8 mouse cellular contexts compared by ENCODE assay signal in the genomic region with DNA sequence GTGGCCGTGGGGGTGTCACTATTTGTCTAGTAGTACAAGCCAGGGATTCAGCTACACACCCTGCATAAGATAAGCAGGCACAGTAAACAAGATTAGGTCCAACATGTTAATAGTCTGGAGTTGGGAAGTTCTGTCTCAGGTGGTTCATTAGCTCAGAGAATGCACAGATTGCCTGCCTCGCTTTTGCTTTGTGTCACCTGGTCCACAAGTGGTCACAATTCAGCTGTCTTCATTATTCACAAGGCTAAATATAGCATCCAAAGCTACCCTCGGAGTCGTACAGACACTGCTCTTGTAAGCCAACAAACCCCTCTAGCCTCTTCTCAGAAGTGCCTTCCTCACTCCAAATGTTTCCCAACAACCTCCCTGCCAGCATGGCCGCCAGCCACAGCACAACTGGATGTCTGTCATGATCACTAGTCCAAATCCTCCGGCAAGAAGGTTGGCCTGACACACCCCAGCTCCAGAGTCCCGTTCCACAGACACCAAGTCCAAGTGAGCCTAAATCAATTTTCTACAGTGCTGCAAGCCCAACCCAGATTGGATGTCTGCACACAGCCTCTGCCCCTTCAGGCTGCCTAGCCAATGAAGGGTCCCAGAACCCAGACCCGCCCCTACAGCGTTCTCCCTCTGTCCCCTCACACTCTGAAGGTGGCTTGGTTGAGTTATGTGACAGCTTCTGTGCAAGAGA. TPM values are rescaled to one million over a fixed set of nuclear protein-coding genes. Genes with fewer than 3 reads are reported as not detected.
A peak's percentile ranks its signal among the peaks of the same experiment; 100 is the strongest.
DNase-seq lines count a peak whose midpoint lies in the region; ATAC-seq and TF ChIP-seq lines count a peak whose summit lies in the region.

No protein-coding gene starts in this region.

- peak; percentile 38 for TF ChIP-seq EP300 in heart, adult 2 months (IDR thresholded peaks at IDR 0.05; ENCODE audit: insufficient read depth, low read depth, low read length)

- DNase-seq in spleen, adult 2 months (ENCODE audit: low read depth in 1 of 2, low spot score in 2 of 2) = peak in 1 of 2 experiments; percentile 38
- DNase-seq in spleen, adult 12 weeks (ENCODE audit: low spot score) = no peak
- DNase-seq in embryo, embryonic 10 days (ENCODE audit: low spot score) = peak; percentile 58
- peak; percentile 59 to 78 for DNase-seq in heart, adult 2 months
- peak; percentile 87 for DNase-seq in kidney, adult 11 months
- DNase-seq in natural killer cell, adult 2 months (ENCODE audit: low spot score in 2 of 2) = peak; percentile 21 to 51
- DNase-seq in thymus, postnatal 10 days (ENCODE audit: low spot score in 2 of 2) = peak; percentile 30 to 44

- no peaks in the 10 kb centered on the region for H3K9me3 ChIP-seq in liver, embryonic 16.5 days (replicated peaks; ENCODE audit: control insufficient read depth, low read length)

- H3K79me2 ChIP-seq in heart, adult 2 months (replicated peaks; ENCODE audit: control insufficient read depth, insufficient read depth, low read length) = no peaks in the 10 kb centered on the region

- peak overlapping the region; percentile 84 for H3K4me3 ChIP-seq in spleen, adult 2 months (ENCODE audit: extremely low read depth, insufficient read depth, insufficient read length)
- peak overlapping the region; percentile 85 for H3K4me3 ChIP-seq in heart, adult 2 months
- peak overlapping the region; percentile 76 for H3K4me3 ChIP-seq in liver, embryonic 16.5 days (ENCODE audit: low read depth, low read length)

- intact Hi-C loops in heart, adult 2 months (cut with DNase I) = loop anchor here (2.0 kb wide), 1 partner anchor 20 kb away; no protein-coding TSS in a partner anchor

- H3K4me1 ChIP-seq in spleen, adult 2 months (ENCODE audit: control insufficient read depth, insufficient read depth, insufficient read length) = peaks cover 23% of the 10 kb centered on the region; the same call in 1 of the 2 replicates
- no peaks in the 10 kb centered on the region; the same call in 1 of the 2 replicates for H3K4me1 ChIP-seq in heart, adult 2 months (ENCODE audit: control insufficient read depth, insufficient read depth, low read length)
- peaks cover 19% of the 10 kb centered on the region for H3K4me1 ChIP-seq in liver, embryonic 16.5 days (ENCODE audit: control insufficient read depth, low read depth, low read length)

- no peak for TF ChIP-seq POLR2A in spleen, adult 2 months (IDR thresholded peaks at IDR 0.05; ENCODE audit: low read depth, low read length)
- TF ChIP-seq POLR2A in heart, adult 2 months (IDR thresholded peaks at IDR 0.05; ENCODE audit: insufficient read depth, low read depth, low read length) = peak; percentile 53; the same call in 1 of the 2 replicates

- no peaks in the 10 kb centered on the region for H3K36me3 ChIP-seq in spleen, adult 2 months (ENCODE audit: control insufficient read depth, insufficient read depth, low read length)
- no peaks in the 10 kb centered on the region for H3K36me3 ChIP-seq in heart, adult 2 months (ENCODE audit: control insufficient read depth, insufficient read depth, low read length)
- H3K36me3 ChIP-seq in liver, embryonic 16.5 days (ENCODE audit: control insufficient read depth, insufficient read depth) = no peaks in the 10 kb centered on the region

- no peaks in the 10 kb centered on the region for H3K27me3 ChIP-seq in spleen, adult 2 months (ENCODE audit: control insufficient read depth, insufficient read depth, low read length)
- H3K27me3 ChIP-seq in heart, adult 2 months (ENCODE audit: control insufficient read depth, insufficient read depth, low read length) = no peaks in the 10 kb centered on the region
- no peaks in the 10 kb centered on the region for H3K27me3 ChIP-seq in liver, embryonic 16.5 days (ENCODE audit: control insufficient read depth, insufficient read depth, low read depth, low read length)

- 22% methylated on average over 9 of the region's 9 CpGs for WGBS in spleen, adult 2 months
- 16% methylated on average over 9 of the region's 9 CpGs for WGBS in heart, adult 2 months
- 19% methylated on average over 9 of the region's 9 CpGs for WGBS in liver, embryonic 16.5 days (ENCODE audit: insufficient replicate concordance)

- peak; percentile 40 for ATAC-seq in liver, embryonic 16.5 days (ENCODE audit: low read depth)

- no peak for TF ChIP-seq CTCF in spleen, adult 2 months (IDR thresholded peaks at IDR 0.05; ENCODE audit: extremely low read depth, insufficient read depth, insufficient read length, insufficient replicate concordance)
- TF ChIP-seq CTCF in heart, adult 2 months (IDR thresholded peaks at IDR 0.05) = no peak

- H3K9ac ChIP-seq in heart, adult 2 months (ENCODE audit: low read depth, low read length) = peak overlapping the region; percentile 74
- peak overlapping the region; percentile 66 for H3K9ac ChIP-seq in liver, embryonic 16.5 days (ENCODE audit: low read depth, low read length)

- H3K27ac ChIP-seq in spleen, adult 2 months (ENCODE audit: insufficient read depth, low read length) = peak overlapping the region; percentile 57; the same call in 1 of the 2 replicates
- H3K27ac ChIP-seq in heart, adult 2 months = peak overlapping the region; percentile 84
- H3K27ac ChIP-seq in liver, embryonic 16.5 days (ENCODE audit: low read length) = peak overlapping the region; percentile 82

- H3K4me2 ChIP-seq in liver, embryonic 16.5 days (ENCODE audit: low read depth, low read length) = peak overlapping the region; percentile 91

RNA-seq across cellular contexts. Expression of a gene that starts 4.5 kb away (rescaled TPM):
- polyA plus RNA-seq in spleen, adult 2 months (2012; rRNA removed) = 24.0 and 27.5 TPM in 2 replicates
- 100 to 1,000 TPM; 783 to 919 TPM for total RNA-seq in heart, adult 2 months (2021)
- polyA plus RNA-seq in heart, adult 2 months (2012; rRNA removed) = 468 and 899 TPM in 2 replicates
- 37.0 and 43.7 TPM in 2 replicates for polyA plus RNA-seq in liver, embryonic 16.5 days (2015; fragmentation: Nextera tagmentation; extraction: Ambion mirVana)

Comparison
In these comparisons a context has a peak if more than half of its experiments do, and no peak if none do; other contexts are left out.
1. RNA of a gene that starts 4.5 kb away (polyA plus RNA-seq): 468 to 899 TPM in heart, adult 2 months; 37.0 to 43.7 TPM in liver, embryonic 16.5 days and 24.0 to 27.5 TPM in spleen, adult 2 months; every median in the first group is over 10 times any median in the second.
2. Peak in every context shown above with its lines, with median percentiles within 50 percentile points of each other: H3K27ac ChIP-seq and H3K4me3 ChIP-seq.